Mouse (Mus musculus) lung, postnatal 10 days (tissue): Measurements from ENCODE around the gene Pet117.
"Not testable (repeated sequence)": the region's sequence is repeated elsewhere in the genome, so short reads cannot be mapped to it uniquely, and the experiment has no call there.

ENCODE experiments used
- DNase-seq: peaks from one replicate; pipeline ENCODE4 v3.0.0; 2021

Pet117 gene

DNA sequence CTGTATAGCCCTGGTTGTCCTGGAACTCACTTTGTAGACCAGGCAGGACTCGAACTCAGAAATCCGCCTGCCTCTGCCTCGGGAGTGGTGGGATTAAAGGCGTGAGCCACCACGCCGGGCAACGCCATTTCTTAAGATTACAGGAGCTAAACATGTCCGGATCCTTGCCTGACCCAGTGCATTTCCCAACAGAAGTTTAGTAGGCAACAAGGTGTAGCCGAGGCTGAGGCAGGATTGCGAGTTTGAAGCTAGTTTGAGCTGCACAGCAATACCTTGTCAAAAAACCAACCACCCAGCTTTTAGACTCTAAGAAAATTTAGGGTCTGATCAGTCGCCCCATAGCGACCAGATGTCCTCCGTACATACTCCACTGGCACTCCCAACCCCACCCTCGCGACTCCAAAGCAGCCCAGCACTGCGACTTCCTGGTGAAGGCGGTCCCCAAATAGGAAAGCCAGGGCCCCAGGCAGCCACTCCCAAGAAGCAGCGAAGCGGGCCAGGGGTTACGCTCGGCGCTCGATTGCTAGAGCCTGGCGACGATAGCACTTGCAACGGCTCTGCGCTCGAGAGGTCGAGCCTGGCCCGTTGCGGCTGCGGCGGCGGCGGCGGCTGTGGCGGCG is at the start of gene Pet117, which contains the start of gene Kat14:
Gene Pet117, plus strand, starts transcription at position 597 of the 620 bp plus-strand sequence.
Gene Kat14, plus strand, starts transcription at position 584 of the 620 bp plus-strand sequence.
- DNase-seq = peak; percentile 98

DNA sequence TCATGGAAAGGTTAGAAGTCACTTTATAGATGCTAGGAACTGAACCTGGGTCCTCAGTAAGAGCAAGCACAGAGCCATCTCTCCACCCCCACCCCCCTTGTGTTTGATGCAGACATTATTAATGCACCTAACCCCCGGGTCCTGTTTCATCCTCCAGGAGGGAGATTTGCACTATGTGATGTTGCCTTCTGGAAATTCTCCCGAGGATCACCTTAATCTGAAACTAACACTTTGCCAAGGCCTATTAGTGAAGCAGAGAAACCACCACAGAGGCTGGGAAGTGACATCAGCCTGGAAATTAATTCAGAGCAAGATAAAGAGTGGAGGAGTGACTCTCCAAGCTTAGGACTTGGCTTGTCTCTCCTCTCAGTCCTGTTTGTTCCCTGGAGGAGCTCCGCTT is 44.6 kb upstream of the Pet117 start:
- no peak for DNase-seq

DNA sequence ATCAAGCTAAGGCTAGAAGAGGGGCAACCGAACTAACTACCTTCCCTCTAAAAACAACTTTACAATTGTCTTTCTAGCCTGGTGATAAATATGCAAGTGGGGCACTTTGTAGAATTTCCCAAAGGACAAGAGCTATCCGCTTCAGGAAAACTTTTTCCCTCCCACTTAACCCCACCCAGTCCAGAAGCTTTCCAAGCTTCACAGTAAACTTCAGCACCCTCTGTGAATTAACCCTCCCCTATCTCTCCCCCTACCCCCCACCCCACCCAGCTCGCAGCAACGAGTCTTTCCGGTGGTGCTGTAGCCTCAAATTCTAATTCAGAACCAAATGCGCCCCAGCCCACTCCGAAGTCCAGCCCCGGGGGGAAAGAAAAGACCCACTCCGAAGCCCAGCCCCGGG is 39.3 kb upstream of the Pet117 start:
- DNase-seq = no peak

DNA sequence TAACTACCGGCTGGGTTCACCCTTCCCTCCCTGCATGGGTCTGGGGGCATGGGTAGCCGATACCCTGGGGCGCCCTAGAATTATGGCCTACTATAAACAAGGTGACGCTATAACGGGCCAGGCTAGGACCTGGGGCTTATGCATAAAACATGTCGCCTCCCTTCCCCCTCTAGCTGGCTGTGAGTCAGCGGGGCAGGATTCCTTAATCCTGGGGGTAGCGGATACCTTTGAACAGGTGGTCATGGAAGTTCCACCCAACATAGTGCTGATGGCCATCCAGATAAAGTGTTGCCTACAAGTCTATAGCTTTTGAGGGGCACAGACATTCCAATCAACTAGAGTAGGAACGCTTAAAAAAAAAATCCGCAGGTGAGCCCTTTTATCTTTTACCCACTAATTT is 38.9 kb upstream of the Pet117 start:
- DNase-seq = no peak

DNA sequence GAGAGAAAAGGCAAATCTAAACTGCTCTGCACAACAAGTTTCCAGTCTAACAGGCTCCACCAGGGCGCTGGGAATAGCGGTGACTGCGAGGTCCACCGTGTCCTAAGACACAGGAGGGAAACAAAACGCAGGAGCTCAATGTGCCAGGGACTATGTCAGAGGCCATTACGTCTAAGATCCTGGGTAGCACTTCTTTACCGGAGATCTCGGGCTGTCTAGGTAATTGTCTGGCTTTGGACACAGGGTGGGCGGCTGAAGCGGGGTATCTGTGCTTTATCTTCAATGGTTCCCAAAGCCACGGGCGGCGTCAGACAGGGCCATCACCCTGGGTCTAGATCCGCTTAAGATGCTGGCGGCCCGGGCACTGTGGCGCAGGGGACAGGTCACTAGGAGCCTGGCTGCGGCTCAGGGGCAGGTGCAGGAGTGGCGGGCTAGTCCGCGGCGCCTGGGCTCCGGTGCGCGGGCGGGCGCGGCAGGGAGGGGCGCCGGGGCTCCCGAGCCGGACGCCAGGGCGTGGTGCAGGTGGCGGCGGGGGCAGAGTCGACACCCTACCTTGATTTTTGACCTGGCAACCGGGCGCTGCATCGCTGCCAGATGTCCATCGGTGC is 38.3 kb upstream of the Pet117 start:
- DNase-seq = peak; percentile 2

DNA sequence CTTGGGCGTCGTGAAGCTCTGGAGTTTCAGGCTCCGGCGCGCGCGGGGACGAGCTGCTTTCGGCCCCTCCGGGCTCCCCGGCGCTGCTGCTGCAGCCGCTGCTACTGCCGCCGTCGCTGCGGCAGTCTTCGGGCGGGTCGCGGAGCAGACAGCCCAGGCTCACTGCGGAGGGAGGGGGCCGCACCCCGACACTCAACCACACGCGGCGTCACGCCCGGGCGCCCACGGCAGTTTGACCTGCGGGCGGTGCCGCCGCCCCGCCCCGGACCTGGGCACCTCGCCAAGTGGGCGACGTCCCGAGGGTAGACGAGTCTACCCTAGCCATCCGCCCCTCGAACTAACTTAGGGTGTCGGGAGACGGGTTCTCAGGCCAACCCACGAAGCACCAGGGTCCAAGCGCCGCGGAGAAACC is 37.8 kb upstream of the Pet117 start:
- DNase-seq = peak; percentile 42

DNA sequence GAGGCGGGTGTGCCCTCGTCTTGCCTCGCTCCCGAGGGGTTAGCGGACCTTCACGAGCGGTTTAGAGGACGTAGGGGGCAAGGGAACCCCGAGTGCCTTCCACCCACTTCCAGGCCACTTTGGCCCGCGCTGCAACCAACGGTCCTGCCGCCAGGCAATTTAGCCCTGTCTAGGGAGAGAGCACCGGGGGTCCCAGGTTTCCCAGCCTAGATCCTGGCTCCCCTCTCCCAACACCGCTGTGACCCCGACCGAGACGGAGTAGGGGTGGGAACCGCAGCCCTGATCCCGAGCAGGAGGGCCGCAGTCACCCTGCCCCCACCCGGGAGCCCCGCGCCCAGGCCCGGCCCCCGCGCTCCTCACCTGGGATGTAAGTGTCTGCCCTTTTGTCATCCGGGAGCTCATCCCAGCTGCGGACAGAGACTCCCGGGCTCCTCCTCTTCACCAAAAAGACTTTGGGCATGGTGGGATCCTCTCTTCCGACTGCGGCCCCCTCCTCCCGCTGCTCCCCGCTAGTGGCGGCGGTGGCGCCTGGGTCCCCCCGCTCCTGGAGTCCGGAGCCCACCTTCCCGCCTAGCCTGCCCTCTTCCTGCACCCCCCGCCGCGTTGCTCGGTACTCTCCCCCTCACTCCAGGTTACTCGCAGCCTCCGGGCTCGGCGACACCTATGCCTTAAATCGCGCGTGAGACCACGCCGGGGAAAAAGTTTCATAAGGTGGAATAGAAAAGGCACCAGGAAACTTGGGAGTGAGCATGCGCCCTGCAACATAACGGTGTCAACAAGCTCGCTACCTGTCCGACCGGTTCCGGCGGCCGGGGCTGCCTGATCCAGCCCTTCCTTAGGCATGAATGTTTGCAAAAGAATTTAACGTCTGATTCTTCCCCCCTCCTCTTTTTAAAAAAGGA is 37.1 kb upstream of the Pet117 start, which contains the start of gene Ovol2:
Gene Ovol2, minus strand, starts transcription at position 746 of the 902 bp plus-strand sequence.
- peak; percentile 72 for DNase-seq

DNA sequence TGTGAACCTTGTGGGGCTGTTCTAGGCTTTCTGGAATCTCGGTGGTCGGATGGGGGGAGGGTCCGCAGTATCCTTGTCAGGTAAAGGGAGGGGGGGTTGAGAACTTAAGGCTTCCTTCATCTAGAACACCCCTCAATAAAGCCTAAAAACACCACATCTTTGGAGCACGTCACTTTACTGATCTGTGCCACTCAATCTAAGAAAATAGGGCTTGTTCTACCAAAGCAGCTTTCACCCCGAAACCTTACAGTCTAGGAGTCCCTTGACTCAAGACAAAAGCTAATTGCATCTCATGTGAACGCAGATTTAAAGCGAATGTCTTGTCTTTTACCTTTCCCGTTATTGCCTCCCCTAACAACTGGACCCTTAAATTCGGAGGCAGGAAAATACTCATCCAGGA is 36.3 kb upstream of the Pet117 start:
- no peak for DNase-seq

DNA sequence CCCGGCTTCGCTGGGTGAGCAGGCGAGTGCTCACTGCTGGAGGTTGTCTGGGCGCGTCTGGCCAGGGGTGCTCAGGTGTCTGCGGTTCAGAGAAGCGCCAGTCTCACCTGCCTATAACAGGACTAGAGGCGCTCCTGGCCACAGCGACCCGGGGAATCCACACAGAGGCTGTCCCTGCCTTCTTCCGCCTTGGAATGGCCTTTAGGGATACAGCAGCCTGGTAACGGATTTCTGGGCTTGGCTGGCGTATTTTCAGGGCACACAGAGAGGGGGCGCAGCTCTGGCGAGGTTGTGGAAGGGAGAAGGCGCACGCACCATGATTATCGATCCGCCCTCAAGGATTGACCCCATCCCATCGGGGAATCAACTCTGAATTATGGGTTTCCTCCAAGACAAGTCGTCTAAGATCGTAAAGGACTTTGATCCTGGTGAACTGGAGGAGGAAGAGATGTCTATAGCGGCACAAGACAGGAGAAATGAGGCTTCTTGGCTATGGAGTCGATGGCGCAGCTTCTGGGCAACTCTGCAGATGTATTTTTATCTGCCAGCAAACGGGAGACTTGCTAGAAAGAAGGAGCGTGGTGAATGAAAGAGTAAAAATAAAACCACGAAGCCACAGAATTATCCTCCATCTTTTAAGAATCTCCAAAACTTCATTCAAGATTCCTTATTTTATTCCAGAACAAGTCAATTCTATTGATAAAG is 35.5 kb upstream of the Pet117 start:
- DNase-seq = peak; percentile 14

DNA sequence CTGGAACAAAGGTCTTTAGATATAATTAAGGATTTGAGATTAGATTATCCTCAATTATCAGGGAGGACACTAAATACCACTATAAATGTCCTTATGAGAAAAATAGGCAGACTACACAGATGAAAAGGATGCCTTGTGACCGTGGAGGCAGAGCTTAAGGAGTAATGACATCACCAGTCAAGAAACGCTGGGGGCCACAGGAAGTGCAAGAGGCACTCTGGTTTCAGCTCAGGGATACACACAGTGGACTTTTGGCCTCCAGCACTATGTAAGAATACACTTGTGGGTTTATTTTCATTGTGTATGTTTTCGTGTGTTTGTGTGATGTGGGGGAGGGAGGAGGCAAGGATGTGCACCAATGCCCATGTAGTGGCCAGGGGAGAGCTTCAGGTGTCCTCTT is 31.6 kb upstream of the Pet117 start:
- no peak for DNase-seq

DNA sequence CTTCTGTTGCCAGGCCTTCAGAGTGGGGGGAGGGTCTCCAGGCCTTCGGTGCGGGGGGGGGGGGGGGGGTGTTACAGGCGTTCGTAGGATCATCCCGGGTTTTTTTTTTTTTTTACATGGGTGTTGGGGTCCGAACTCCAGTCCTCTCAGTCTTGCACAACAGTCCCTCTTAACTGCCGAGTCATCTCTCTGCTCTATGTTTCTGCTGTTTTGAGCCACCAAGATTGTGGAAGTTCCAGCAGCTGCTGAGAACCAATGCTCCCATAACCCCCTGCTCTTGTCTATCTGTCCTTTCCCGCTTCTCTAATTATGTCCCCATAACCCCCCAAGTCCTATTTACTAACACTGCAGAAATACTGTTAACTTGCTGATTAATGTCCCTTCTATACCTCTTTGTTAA is 31.1 kb upstream of the Pet117 start:
- no peak for DNase-seq

DNA sequence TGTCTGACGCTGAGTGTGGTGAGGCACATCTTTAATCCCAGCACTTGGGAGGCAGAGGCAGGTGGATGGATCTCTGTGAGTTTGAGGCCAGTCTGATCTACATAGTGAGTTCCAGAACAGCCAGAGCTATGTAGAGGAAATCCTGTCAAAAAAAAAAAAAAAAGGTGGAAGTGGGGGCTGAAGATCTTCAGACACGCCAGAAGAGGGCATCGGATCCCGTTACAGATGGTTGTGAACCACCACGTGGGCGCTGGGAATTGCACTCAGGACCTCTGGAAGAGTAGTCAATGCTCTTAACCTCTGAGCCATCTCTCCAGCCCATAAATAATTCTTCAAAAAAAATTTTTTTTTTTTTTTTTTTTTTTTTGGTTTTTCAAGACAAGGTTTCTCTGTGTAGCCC is 30.6 kb upstream of the Pet117 start:
- not testable (repeated sequence) for DNase-seq

DNA sequence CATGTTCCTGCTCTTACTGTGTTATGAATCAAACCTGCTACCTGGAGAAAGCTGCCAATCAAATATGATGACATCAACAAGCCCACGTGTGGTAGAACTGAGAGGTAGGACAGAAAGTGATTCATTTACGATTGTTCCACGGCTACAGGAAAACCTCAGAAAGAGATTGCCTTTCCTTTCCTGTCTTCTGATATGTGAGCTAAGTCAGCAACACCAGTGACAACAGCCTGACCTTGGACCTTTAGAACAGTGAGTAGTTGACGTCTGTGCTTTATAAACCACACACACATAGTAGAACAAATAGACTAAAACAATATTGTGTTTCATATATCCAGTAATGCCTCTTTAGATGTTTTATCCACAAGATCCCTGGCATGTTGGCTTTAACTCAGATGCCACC is 25.6 kb upstream of the Pet117 start:
- no peak for DNase-seq

DNA sequence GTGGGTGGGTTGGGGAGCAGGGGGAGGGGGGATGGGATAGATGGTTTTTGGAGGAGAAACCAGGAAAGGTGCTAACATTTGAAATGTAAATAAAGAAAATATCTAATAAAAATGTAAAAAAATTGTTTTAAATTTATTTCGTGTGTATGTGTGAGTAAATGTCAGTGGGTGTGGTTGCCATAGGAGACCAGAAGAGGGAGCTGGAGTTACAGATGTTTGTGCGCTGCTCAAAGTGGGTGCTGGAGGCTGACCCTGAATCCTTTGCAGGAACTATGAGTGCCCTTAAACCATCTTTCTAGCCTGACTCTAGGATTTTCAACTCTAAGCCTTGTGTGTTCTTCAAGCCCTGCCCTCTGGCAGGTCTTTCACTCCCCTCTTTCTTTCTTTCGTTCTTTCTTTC is 20.3 kb upstream of the Pet117 start:
- DNase-seq = no peak

DNA sequence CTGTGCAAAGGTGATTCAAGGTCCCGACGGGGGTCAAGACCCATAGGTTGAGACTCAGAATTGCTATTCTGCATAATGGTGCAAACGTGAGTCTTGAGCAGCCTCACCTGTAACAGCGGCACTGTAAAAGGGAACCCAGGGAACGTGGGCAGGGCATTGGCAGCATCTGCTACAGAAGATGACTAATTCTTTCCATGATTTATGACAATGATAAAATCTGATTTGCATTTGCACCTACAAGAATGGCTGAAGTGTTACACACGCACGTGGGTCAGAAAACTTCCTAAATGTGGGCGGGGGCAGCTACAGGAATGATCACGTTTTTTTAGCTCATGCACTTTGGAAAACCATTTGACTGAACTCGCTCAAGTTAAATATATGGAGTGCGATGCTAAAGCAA is 16.0 kb upstream of the Pet117 start:
- DNase-seq = no peak

DNA sequence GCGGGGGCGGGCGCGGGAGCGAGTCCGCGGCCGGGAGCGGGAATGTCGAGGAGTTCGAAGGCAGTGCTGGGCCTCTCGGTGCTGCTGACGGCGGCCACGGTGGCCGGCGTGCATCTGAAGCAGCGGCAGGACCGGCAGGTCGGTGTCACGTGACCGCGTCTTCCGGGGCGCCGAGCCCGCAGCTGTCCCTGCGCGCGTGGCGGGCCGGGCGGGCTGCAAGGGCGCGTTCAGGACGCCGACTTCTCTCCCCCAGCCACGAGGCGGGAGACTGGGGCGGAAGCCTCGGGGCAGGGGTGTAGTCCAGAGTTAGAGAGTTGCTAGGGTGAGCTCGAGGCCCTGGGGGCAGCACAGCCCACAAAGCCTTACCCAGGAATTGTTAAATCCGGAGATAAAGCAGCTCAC is 225 bp downstream of the Pet117 start:
- no peak for DNase-seq

DNA sequence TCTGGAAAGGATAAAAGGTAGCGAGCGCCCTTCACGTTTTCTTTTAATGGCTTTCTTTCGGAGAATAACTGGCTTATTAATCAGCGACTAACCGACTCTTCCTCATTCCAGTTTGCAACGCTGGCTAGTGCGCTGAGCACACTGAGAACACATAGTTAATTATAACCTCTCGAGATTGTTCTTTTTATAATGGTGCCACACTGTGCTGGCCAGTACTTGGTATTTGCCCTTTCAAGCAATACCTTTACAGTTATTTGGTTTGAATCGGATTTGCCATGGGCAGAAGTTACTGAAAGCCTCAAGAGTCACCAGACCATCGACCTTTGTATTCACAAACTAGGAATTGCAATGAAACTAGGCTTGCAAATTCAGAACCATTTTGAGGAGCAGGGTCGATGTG is 715 bp downstream of the Pet117 start:
- no peak for DNase-seq

DNA sequence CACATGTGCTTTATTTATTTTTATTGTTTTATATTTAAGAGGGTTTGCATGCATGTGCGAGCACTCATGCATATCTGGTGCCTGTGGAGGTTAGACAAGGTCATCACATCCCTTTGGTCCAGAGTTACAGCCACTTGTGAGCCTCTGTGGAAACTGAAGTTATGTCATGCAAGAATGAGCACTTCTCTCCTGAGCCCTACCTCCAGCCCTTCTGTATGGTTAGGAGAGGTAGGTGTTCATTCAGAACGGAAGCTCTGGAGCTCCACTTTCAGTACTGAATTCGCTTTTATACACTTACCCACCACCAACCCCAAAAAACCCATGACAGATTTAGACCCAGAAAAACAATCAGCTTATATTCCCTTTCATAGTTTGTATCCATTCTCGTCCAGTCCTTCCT is 2.8 kb downstream of the Pet117 start:
- DNase-seq = no peak

DNA sequence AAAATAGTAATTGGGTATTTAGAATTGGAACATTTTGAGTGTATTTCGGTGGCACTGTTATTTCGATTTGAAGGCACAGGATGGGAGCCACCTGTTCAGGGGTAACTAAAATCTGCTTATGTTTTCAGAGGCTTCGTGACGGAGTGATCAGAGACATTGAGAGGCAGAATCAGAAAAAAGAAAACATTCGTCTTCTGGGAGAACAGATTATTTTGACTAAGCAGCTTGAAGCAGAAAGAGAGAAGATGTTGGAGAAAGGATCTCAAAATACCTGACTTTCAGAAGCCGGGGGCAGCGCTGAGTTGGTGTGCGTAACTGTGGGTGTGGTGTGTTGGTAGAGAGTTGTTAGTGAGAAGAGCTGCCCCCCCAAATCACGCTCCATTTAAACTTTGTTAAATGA is 4.3 kb downstream of the Pet117 start:
- no peak for DNase-seq

DNA sequence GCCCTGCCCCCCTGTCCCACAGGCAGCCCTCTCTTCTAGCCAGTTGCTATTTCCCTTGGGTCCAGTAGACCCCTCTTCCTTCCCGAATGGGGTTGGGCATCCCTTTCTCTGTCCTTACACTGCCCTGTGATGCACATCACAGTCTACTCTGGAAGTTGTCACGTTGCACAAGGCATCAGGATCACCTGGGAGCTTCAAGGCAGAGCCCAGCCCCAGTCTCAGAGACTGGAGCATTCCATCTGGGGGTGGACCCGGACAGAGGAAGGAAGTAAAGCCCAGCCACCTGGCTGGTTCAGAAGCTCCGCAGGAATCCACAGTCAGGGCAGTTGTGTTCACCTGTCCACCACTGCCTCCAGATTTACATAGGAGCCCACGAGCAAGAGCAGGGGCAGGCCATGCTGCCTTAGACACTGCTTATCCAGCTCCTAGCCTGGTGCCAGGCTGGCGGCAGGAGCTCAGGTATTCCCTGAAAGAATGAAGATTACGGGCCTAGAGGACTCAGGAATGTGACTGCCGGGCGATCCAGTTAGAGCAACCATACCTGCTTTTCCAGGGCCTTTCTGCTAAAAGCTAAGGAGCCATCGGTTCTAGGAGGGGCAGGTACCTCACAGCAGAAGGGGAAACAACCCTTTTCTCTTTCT is 6.4 kb downstream of the Pet117 start:
- no peak for DNase-seq

DNA sequence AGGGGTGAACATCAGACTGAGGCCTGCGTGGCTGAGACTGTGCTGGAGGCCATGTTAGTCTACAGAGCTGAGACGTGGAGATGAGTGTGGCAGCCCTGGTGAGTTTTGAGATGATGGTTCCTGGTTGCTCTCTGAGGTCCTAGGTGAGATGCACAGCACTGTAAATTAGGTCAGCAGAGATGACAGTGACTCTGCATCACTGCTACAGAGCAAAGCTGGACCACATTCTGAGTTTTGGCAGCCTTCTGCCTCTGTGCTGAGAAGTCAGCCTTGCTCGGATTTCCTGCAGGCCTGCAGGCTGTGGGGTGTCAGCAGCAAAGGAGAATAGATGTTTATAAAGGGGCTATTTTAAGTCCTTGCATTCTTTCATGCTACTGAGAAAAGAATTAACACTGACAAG is 12.5 kb downstream of the Pet117 start:
- DNase-seq = peak; percentile 21

DNA sequence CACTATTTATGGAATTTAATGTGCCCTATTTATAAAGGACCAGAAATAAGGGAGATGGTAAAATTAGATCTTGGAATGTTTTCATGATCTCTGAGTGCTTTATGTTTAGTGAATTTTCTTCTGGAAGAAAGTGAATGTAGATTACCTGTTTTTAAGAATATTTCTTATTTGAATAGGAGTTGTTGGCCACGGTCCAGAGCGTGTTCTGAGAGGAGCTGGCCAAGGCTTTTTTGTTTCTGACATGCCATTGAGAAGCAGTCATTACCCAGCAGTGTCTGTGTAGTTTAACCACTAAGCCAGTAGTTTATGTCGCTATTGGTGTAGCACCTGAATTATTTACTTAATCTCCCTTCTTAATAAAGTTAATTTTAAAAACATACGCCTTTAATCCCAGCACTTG is 12.9 kb downstream of the Pet117 start:
- no peak for DNase-seq
